Mouse (Mus musculus) gastrocnemius, postnatal 14 days (tissue): ENCODE measurements around the gene Rtkn2. TPM values are rescaled to one million over a fixed set of nuclear protein-coding genes. Genes with fewer than 3 reads are reported as not detected.

Source experiments
- DNase-seq: peaks from one replicate; pipeline ENCODE4 v3.0.0; 2021; ENCODE audit warnings: mixed read lengths
- intact Hi-C: fragments of 180-260 bp; cut with DNase I; formaldehyde crosslinking; loops from one replicate; pipeline ENCODE4 v1.15.1; 2025; ENCODE audit warnings: low total_unique reads
- long read RNA-seq, 2 experiments: library from polyadenylated mRNA; stranded (forward); transcript quantifications; one replicate each; pipeline ENCODE4 v2.0.0; 2021
- total RNA-seq, 2 experiments: library from RNA; stranded (reverse); gene quantifications; 2 replicates each; pipeline ENCODE4 v1.2.3; 2021

Rtkn2 gene
- 1 to 10 TPM; 1.1 to 1.8 TPM for total RNA-seq
- long read RNA-seq, experiment 1, result 0 reads
- long read RNA-seq, experiment 2, result 0 reads

DNA sequence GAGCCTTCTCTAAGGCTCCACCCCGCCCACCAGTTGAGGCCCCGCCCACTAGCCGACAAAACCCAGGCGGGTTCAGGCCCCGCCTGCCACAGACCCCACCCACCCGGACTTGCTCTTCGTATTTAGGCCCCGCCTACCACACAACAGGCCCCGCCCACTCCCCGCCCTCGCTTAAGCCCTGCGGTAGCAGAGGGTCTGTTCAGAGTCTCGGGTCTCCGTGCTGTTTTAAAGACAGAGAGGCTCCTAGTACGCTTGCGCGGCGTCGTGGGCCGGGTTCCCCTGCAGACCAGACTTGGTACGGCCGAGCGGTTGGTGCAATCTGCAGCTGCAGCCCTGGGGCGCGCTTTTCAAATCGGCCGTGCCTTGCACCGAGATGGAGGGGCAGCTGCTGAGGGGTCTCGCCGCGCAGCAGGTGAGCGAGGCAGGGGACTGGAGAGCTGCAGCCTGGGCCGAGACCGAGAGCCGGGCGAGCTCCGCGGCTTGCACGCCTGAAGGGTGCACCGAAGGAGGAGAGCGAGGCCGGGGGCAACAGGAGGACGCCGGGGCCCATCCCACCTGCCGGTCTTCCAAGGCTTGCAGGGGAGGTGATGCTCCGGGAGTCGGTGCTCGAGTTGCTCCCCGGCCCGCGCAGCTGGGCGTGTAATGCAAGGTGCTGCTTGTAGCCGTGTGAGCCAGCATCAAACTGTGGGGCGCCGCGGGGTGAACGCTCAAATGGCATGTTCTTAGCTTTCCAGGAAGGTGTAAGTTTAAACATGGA, at the start of gene Rtkn2:
Rtkn2 (plus strand) TSS at position 170 of the 757 bp plus-strand sequence.
- intact Hi-C loops, result loop anchor here (5.0 kb wide), 1 partner anchor 107 kb away; no protein-coding TSS in a partner anchor
- peak; percentile 89 for DNase-seq

- DNase-seq, result no peak
- intact Hi-C loops, result no loop called here
Observed at GRCm38 (mm10) chr10:67931328-67931727, 48.0 kb upstream of the Rtkn2 start.

- intact Hi-C loops, result no loop called here
- no peak for DNase-seq
Observed at GRCm38 (mm10) chr10:67932780-67933179, 46.6 kb upstream of the Rtkn2 start.

DNA sequence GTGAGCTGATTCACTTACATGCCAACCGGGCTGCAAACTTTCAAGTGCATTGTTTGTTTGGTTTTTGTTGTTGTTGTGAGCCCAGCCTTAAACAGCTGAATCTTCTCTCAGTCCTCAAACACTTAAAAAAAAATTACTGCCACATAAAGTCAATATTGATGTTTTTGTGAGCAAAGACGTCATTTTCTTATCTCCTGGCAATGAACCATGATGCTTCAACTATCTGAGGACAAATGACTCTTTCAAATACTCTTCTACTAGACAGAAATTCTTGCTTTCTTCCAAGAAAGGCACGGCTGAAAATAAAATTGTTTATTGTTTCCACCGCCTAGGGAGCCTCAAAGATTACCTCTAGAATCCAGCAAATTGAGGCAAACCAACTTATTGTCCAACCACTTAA, 42.4 kb upstream of the Rtkn2 start:
- no peak for DNase-seq
- intact Hi-C loops, result no loop called here

GRCm38 (mm10) chr10:67937775-67938174, 41.6 kb upstream of the Rtkn2 start:
- no peak for DNase-seq
- intact Hi-C loops, result no loop called here

- DNase-seq, result no peak
- intact Hi-C loops, result no loop called here
Observed at GRCm38 (mm10) chr10:67939546-67939945, 39.8 kb upstream of the Rtkn2 start.

DNA sequence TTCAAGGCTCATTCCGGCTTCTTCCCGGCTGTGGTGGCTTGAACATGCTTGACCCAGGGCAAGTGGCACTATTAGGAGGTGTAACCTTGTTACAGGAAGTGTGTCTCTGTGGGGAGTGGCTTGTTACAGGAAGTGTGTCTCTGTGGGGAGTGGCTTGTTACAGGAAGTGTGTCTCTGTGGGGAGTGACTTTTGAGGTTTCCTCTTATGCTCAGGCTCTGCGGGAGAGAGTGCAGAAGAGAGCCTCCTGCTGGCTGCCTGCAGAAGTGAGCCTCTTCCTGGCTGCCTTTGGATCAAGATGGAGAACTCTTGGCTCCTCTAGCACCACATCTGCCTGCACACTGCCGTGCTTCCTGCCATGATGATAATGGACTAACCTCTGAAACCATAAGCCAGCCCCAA, 35.9 kb upstream of the Rtkn2 start:
- DNase-seq, result no peak
- intact Hi-C loops, result no loop called here

DNA sequence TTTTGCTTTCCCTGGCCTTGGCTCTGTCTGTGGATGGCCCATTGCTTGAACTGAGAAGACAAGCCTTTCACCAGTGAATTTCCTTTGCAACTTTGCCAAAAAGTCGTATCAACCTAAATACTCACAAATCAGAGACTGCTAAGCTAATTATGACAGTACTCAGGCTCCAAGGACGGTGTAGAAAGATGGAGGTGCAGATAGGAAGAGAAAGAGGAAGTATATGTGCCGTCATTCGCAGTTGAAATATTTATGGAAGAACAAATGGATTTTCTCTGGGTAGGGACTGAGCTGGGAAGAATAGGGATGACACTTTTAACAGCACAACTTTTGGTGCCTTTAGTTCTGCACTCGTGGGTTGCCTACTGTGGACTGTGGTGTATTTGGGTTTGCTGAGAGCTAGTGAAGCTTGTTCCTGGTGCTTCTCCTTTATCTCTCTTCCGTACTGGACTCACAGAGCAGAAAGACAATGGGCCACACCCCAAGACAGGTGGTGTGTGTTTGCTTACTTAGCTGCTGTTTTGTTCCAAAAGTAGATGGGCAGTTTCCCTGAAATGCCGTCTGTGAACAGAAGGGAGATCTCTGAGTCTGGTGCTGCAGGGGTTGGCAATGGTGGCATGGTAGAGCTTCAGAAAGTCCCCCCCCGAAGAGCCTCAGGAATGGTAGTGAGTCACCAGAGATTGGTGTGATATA, 29.2 kb upstream of the Rtkn2 start:
- no peak for DNase-seq
- intact Hi-C loops, result no loop called here

DNA sequence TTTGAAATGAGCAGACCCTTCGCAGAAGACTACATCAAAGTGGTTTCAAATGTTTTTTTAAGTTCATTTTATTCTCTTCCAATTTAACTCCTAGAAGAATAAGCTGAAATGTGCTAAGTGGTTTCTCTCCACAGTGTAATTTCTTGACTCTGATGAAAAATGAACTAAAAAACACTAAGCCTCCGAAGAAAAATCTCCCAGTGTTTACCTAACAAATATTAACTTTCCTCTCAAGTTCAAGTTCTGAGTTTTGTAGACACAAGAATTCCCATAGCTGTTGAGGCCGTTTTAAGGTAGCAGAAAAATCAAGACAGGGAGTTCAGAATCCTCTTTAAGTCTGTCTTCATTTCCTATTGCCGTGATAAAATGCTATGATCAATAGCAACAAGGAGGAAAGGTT, 27.7 kb upstream of the Rtkn2 start:
- intact Hi-C loops, result no loop called here
- no peak for DNase-seq

DNA sequence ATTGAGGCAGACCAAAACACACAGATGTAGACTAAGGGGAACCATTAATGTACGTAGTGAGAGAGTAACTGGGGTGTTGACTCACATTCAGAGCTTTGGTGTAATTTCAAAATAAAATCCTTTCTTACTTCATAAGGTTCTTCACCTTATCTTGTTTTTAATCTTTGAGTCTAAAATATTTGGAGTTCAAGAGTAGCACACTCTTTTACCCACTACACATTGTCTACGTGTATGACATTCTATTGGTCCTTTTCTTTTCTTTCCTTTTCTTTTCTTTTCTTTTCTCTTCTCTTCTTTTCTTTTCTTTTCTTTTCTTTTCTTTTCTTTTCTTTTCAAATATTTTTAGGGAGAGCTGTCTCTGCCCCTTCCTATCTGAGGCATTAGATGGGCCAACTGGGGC, 23.4 kb upstream of the Rtkn2 start:
- intact Hi-C loops, result no loop called here
- DNase-seq, result no peak

- intact Hi-C loops, result no loop called here
- no peak for DNase-seq
Observed at GRCm38 (mm10) chr10:67959982-67960381, 19.4 kb upstream of the Rtkn2 start.

- DNase-seq, result no peak
- intact Hi-C loops, result no loop called here
Observed at GRCm38 (mm10) chr10:67962496-67962895, 16.9 kb upstream of the Rtkn2 start.

GRCm38 (mm10) chr10:67964060-67964459, 15.3 kb upstream of the Rtkn2 start:
- no peak for DNase-seq
- intact Hi-C loops, result no loop called here

DNA sequence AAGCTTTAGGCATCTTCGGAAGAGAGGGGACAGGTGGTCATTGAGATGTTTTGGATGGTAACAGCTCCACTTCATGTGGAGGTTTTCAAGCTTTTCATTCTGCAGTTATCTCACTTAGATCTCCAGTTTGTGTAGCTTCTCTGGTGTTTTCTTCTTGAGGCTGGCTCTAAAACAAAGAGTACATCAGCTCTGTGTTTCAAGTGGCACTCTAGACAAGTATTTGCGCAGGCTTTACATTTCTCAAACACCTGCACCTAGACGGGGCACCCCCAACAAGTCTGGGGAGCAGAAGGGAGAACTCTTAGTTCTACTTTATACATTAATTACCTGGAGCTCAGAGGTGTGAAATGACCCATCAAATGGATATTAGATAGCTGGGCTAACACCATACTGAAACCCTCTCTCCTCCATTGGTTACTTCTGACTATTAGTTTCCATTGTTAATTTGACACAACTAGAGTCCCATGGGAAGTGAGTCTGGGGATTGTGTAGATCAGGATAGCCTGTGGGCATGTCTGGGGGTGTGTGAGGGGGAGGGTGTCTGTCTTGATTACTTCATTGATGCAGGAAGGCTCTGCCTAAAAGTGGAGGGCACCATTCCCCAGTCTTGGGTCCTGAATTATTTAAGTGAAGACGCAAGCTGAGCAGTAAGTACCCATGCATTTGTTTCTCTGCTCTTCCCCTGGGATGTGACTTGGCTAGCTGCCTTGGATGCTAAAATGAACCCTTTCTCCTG, 14.0 kb upstream of the Rtkn2 start:
- no peak for DNase-seq
- intact Hi-C loops, result no loop called here

GRCm38 (mm10) chr10:67966102-67966501, 13.3 kb upstream of the Rtkn2 start:
- DNase-seq, result peak; percentile 18
- intact Hi-C loops, result no loop called here

GRCm38 (mm10) chr10:67966983-67967382, 12.4 kb upstream of the Rtkn2 start:
- intact Hi-C loops, result no loop called here

DNA sequence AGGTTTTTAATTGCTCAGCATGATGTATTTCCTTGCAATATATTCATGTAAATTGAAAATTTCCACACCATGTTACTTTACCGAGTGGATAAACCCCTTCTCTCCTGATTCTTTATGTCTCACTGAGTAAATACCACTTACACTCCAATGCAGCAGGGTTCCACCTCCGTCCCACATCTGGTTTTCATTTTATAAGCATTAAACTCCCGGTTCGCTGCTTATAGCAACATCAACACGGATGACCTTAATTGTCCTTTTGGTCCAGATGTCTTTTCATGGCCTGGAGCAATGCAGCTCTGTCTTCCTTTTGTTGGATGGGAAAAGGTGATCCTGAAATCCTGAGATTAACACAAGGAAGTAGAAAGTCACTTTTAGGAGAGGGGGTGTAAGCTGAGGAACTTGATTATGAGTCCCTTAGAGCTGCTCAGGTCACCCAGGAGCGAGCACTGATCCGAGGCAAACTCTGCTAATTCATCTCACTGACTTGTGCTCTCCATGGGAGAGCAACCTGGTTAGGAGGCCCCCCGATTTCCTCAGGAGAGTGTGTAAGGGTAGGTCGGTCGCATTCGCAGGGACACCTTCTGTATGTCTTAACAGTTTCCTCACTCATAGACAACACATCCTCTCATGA, 8.1 kb upstream of the Rtkn2 start:
- intact Hi-C loops, result no loop called here
- no peak for DNase-seq

More at GRCm38 (mm10) chr10:67966983-67967382, 12.4 kb upstream of the Rtkn2 start:
- no peak for DNase-seq

GRCm38 (mm10) chr10:67977271-67977670, 2.1 kb upstream of the Rtkn2 start:
- DNase-seq, result no peak
- intact Hi-C loops, result no loop called here

DNA sequence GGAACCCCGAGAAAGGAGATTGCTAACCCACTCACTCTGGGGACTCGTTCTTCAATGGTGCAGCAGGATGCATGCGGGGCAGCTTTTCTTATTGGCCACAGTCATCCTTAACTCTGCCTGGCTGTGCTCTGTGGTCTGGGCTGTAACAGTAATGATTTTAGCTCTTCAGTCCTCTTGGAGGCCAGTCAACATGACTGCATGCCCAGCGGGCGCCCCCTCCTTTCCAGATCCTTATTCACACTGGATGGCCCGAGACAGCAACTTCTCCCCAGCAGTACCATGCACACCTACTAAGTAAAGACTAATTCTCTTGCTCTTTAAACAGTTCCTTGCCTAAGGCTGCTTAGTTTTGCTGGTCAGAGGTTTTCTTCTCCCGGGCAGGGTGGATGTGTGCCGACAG, 4.4 kb downstream of the Rtkn2 start:
- intact Hi-C loops, result loop anchor here (5.0 kb wide), 1 partner anchor 111 kb away; no protein-coding TSS in a partner anchor
- no peak for DNase-seq
